Mouse (Mus musculus) gastrocnemius, postnatal 14 days (tissue): ENCODE measurements around the gene 1810049J17Rik. TPM values are rescaled to one million over a fixed set of nuclear protein-coding genes. Genes with fewer than 3 reads are reported as not detected.

ENCODE experiments used
- total RNA-seq, 2 experiments: library from RNA; stranded (reverse); gene quantifications; 2 replicates each; pipeline ENCODE4 v1.2.3; 2021

1810049J17Rik gene
- total RNA-seq, 2 experiments from 2014 or later: not detected

Other genes starting within 250 kb of the 1810049J17Rik start
- 10 to 100 TPM; 52.1 to 58.4 TPM for gene Zfr, start 204.1 kb downstream of the 1810049J17Rik start, total RNA-seq
- gene Mtmr12, start 116.9 kb downstream of the 1810049J17Rik start, total RNA-seq: 1 to 10 TPM; 6.0 to 7.1 TPM
- 10 to 100 TPM; 59.5 to 59.7 TPM for gene Golph3, start 449 bp downstream of the 1810049J17Rik start, total RNA-seq